Mouse (Mus musculus) forebrain, embryonic 14.5 days (tissue): ENCODE data around the gene Mecom. TPM values are rescaled to one million over a fixed set of nuclear protein-coding genes. Genes with fewer than 3 reads are reported as not detected.
A peak's percentile ranks its signal among the peaks of the same experiment; 100 is the strongest.
"Not testable (repeated sequence)": the region's sequence is repeated elsewhere in the genome, so short reads cannot be mapped to it uniquely, and the experiment has no call there.

Experiments used
- ATAC-seq: fragments of 200-750 bp; cut with Nextera tagmentation; 2 replicates; pipeline ENCODE4 v1.8.0; 2017; ENCODE audit warnings: mild to moderate bottlenecking, moderate library complexity
- DNase-seq: peaks from one replicate; pipeline ENCODE4 v3.0.0-alpha.2; 2015; ENCODE audit warnings: low spot score
- H3K27ac ChIP-seq: fragments of 300-500 bp; sonication (generic); 2 replicates; pipeline ENCODE4 v1.5.1; 2014; ENCODE audit warnings: low read depth, mild to moderate bottlenecking, control low read depth, low read length, moderate library complexity
- H3K27me3 ChIP-seq: fragments of 300-500 bp; sonication (generic); replicated peaks from 2 replicates; pipeline ENCODE4 v1.6.1; 2014; ENCODE audit warnings: low read length, control low read depth, mixed read lengths; ENCODE audit not compliant: control insufficient read depth, insufficient read depth
- H3K36me3 ChIP-seq: fragments of 300-500 bp; sonication (generic); 2 replicates; pipeline ENCODE4 v1.6.1; 2014; ENCODE audit warnings: low read length, control low read depth; ENCODE audit not compliant: control insufficient read depth, insufficient read depth
- H3K4me1 ChIP-seq: fragments of 300-500 bp; sonication (generic); 2 replicates; pipeline ENCODE4 v1.6.1; 2014; ENCODE audit warnings: antibody characterized with exemption, low read length, control low read depth; ENCODE audit not compliant: control insufficient read depth, insufficient read depth
- H3K4me2 ChIP-seq: fragments of 300-500 bp; sonication (generic); 2 replicates; pipeline ENCODE4 v1.6.1; 2014; ENCODE audit warnings: mild to moderate bottlenecking, control low read depth, low read length
- H3K4me3 ChIP-seq: fragments of 300-500 bp; sonication (generic); 2 replicates; pipeline ENCODE4 v1.5.1; 2014; ENCODE audit warnings: low read depth, low read length, control low read depth
- H3K9ac ChIP-seq: fragments of 300-500 bp; sonication (generic); 2 replicates; pipeline ENCODE4 v1.6.1; 2014; ENCODE audit warnings: mild to moderate bottlenecking, low read length, control low read depth, moderate library complexity
- H3K9me3 ChIP-seq: fragments of 300-500 bp; sonication (generic); replicated peaks from 2 replicates; pipeline ENCODE4 v1.6.1; 2016; ENCODE audit warnings: low read length, control low read depth, mixed read lengths; ENCODE audit not compliant: control insufficient read depth
- WGBS: fragments of 180-500 bp; shearing (Covaris S2); extraction: QIAGEN DNeasy Blood & Tissue Kit; methylation state at CpG from one replicate; pipeline ENCODE4 v1.1.7; 2014; 5-methylcytosine and 5-hydroxymethylcytosine counted together
- polyA plus RNA-seq: library from polyadenylated mRNA; unstranded; fragments of >200 nt; fragmentation: Nextera tagmentation; extraction: Ambion mirVana; gene quantifications from 2 replicates; pipeline ENCODE4 v1.2.1, GENCODE M21; 2014

Gene Mecom
- polyA plus RNA-seq, 1 experiment from 2014 or later = 3.2 TPM

DNA sequence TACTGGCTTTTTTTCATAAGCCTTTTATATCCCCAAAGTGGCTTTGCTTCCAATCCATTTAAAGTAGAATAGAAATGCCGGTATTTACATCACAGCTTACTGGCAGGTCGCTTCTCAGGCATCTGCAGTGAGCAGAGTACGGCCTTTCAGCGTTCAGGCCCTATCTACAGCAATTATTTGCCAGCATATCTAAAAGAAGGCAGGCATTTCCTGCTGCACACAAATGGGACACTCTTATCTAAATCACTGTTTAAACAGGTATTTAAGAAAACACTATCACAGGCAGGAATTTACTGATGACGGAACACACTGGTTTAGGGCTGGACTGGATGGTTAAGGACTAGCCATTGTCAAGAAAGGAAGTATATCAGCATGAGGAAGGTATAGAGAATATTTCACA, 301.9 kb downstream of the Mecom start:
- DNase-seq = no peak
- 79% methylated on average over 5 of the region's 5 CpGs for WGBS
- Histone ChIP-seq H3K27me3 (no peaks in the 10 kb centered on the region), H3K36me3 (no peaks in the 10 kb centered on the region), H3K4me2 (no peak overlapping the region), H3K4me3 (no peak overlapping the region), H3K9me3 (no peaks in the 10 kb centered on the region), H3K27ac (no peak overlapping the region), H3K4me1 (no peaks in the 10 kb centered on the region), H3K9ac (no peak overlapping the region)
- ATAC-seq = no peak

DNA sequence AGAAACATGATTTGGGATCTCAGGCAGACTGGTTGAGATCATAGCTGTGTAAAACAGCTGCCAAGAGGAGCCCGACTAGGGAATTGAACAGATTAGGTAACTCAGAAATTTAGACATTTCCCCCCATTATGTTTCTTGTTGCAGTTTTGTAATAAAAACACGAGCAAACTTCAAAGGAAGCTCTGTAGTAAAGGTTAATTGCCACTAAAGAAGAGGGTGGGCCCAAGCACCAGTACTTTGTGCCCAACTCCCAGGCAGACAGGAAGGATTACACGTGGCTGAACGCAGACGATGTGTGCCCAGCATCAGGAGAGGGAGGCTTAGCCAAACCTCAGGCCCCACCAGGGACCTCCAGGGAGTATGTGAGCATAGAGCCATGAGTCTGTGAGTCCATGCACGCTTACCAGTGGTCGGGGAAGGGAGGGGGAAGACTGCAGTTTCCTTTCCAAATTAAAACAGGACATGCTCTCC, 303.4 kb downstream of the Mecom start:
- Histone ChIP-seq H3K27me3 (no peaks in the 10 kb centered on the region), H3K9me3 (no peaks in the 10 kb centered on the region), H3K27ac (no peak overlapping the region), H3K4me2 (no peak overlapping the region), H3K36me3 (no peaks in the 10 kb centered on the region), H3K4me3 (no peak overlapping the region), H3K4me1 (no peaks in the 10 kb centered on the region), H3K9ac (no peak overlapping the region)
- DNase-seq (no peak), ATAC-seq (no peak)
- 28% methylated on average over 7 of the region's 7 CpGs for WGBS

DNA sequence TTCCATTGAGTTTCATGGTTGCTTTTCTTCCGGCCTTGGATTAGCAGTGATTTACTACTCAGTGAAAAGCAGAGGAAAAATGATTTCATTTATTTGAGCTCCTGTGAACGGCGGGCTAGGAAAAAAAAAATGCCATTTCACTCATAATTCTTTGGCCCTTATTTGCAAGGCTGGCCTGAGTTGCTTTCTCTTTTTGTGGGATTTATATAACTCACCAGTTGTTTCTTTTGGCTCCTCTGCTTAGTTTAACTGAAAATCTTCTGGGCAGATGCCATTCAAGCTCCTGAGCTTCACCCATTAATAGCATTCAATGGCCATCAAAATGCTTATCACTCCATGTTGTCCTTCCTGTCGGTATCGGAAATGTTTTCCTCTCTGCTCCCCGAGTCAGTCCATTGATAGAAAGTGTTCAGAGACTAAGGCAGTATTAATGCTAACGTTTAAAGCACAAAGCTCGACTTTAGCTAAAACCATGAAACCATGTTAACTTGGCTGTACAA, 304.0 kb downstream of the Mecom start:
- H3K4me1 ChIP-seq = no peaks in the 10 kb centered on the region

DNA sequence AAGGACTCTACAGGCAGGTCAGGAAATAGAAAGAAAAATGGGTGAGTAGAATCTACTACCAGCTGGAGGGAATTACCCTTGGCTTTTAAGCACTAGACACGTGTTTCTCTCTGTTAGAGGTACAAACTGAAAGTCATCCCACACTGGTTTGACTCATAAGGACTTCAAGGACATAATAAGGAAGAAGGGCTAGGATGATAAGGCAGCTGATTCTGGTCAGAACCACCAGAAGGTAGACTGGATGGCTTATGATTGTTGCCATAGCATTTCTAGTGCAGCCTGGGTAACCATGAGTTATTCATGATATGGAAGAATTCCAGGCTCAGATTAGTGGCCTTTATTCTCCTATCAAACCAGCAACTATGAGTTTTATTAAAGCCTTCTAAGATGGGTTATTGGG, 308.4 kb downstream of the Mecom start:
- H3K4me3 ChIP-seq = no peak overlapping the region
- no peaks in the 10 kb centered on the region for H3K4me1 ChIP-seq
- H3K27me3 ChIP-seq = no peaks in the 10 kb centered on the region
- WGBS = 78% methylated on average over 1 of the region's 1 CpGs
- no peak overlapping the region for H3K9ac ChIP-seq
- H3K27ac ChIP-seq = no peak overlapping the region
- H3K36me3 ChIP-seq = no peaks in the 10 kb centered on the region
- no peak for ATAC-seq
- H3K9me3 ChIP-seq = no peaks in the 10 kb centered on the region
- no peak overlapping the region for H3K4me2 ChIP-seq
- DNase-seq = no peak

More for the DNA sequence above, 304.0 kb downstream of the Mecom start:
- no peak overlapping the region for H3K4me2 ChIP-seq
- no peaks in the 10 kb centered on the region for H3K36me3 ChIP-seq
- WGBS = 72% methylated on average over 8 of the region's 8 CpGs
- H3K9ac ChIP-seq = no peak overlapping the region
- no peak for DNase-seq
- H3K27me3 ChIP-seq = no peaks in the 10 kb centered on the region
- H3K27ac ChIP-seq = no peak overlapping the region
- no peak for ATAC-seq
- no peaks in the 10 kb centered on the region for H3K9me3 ChIP-seq
- H3K4me3 ChIP-seq = no peak overlapping the region

DNA sequence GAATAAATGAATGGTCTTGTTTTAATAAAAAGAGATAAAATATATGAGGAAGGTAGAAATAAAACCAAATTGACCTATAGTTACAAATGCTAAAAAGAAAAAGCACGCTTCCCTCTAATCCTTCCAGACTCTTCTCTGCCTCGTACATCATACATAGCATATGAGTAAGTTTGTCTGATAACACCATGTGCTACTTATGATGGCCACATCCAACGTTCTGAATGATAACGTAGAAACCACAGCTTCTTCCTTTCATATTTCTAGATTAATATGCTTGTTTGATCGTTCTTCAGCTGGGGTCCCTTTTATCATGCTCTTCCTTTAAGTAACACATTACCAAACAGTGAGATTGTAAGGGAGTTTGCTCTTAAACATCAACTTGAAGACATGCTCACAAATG, 310.3 kb downstream of the Mecom start:
- H3K27ac ChIP-seq = no peak overlapping the region
- no peak overlapping the region for H3K9ac ChIP-seq
- no peak for DNase-seq
- H3K4me1 ChIP-seq = no peaks in the 10 kb centered on the region
- 97% methylated on average over 5 of the region's 5 CpGs for WGBS
- no peaks in the 10 kb centered on the region for H3K9me3 ChIP-seq
- H3K4me2 ChIP-seq = no peak overlapping the region
- no peak for ATAC-seq
- H3K4me3 ChIP-seq = no peak overlapping the region
- H3K36me3 ChIP-seq = no peaks in the 10 kb centered on the region
- H3K27me3 ChIP-seq = no peaks in the 10 kb centered on the region

DNA sequence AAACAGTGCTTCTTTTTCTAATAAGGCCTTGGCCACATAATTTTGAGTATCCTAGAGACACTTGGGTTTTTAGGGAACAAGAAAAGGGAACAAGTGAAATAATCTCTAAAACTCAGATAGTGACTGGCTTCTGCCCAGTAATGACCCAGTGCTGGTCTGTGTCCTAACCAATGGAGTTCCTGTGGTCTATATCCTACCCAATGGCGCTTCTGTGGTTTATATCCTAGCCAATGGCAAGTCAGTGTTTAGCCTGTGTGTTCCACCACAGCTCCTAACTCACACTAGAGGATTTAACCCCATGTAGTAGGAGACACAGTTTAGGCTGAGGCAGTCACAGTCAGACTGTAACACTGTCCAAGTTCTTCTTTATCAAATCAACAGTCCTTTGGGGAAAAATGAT, 313.8 kb downstream of the Mecom start:
- no peak for DNase-seq
- Histone ChIP-seq H3K4me3 (no peak overlapping the region), H3K4me2 (no peak overlapping the region), H3K36me3 (no peaks in the 10 kb centered on the region), H3K9ac (no peak overlapping the region), H3K9me3 (no peaks in the 10 kb centered on the region), H3K27me3 (no peaks in the 10 kb centered on the region), H3K4me1 (no peaks in the 10 kb centered on the region), H3K27ac (no peak overlapping the region)
- ATAC-seq = no peak
- 75% methylated on average over 1 of the region's 1 CpGs for WGBS

DNA sequence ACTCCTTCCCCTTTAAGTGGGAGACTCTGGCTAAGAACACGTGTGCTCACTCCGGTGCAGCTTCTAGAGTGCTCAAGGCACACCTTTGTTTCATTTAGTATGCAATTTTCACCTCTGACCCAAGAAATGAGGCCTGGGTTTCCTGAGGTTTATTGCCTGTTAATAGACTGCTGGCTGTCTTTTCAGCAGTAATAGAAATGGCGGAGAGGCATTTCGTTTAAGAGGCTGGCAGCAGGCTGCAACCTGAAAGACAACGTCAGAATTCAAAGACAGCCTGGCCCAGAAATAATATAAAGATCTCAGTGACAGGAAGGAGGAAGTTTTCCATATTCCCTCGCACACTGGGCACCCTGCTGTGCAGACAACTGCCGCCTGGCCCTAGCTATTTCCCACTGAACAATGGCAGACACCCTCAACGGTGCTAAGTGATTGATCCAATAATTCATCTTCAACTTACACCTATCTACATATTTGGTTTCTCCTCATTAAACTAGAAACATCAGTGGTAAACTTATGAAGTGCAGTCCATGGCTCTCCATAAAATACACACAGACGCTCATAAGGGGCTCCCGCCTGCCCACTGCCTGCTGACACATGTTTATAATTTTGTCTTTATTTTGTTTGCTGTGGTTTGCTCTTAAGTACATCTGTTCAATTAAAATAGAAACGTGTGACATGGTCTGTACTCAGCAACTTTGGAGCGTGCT, 319.7 kb downstream of the Mecom start:
- 0 out of 2 replicates have a peak, but pooled peaks cover 9% of the 10 kb centered on the region for H3K27me3 ChIP-seq
- no peak overlapping the region for H3K9ac ChIP-seq
- WGBS = 36% methylated on average over 12 of the region's 12 CpGs
- no peak overlapping the region for H3K4me2 ChIP-seq
- no peak overlapping the region for H3K4me3 ChIP-seq
- H3K4me1 ChIP-seq = peaks cover 15% of the 10 kb centered on the region
- DNase-seq (no peak), ATAC-seq (no peak)
- H3K9me3 ChIP-seq = no peaks in the 10 kb centered on the region
- no peaks in the 10 kb centered on the region for H3K36me3 ChIP-seq
- H3K27ac ChIP-seq = no peak overlapping the region

DNA sequence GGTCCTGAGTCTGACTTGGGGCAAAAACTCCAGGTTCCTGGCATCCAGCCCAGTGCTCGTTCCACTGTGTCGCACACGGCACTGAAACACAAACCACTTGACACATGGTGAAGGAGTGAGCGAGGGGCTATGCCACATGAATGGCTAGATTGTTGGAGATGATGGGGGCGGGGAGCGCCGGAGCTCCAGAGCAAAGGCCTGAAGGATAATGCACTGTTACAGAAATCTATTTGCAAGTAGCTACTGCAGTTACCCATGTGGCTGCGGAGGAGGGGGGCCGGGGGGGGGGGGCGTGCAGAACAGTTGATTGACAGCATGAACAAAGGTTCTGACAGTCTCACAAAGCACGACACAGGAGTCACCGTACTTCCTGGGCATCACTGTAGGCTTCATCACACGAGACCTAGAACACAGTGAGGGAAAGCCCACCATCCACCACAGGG, 320.9 kb downstream of the Mecom start:
- H3K4me2 ChIP-seq = peak overlapping the region; percentile 18; the same call in 1 of the 2 replicates
- H3K4me3 ChIP-seq = no peak overlapping the region
- 6% methylated on average over 11 of the region's 13 CpGs for WGBS
- DNase-seq (peak; percentile 80), ATAC-seq (peak; percentile 93)
- H3K9ac ChIP-seq = no peak overlapping the region
- H3K27ac ChIP-seq = no peak overlapping the region
- no peaks in the 10 kb centered on the region for H3K9me3 ChIP-seq
- H3K27me3 ChIP-seq = peaks cover 9% of the 10 kb centered on the region; the same call in 1 of the 2 replicates
- peaks cover 15% of the 10 kb centered on the region for H3K4me1 ChIP-seq
- H3K36me3 ChIP-seq = no peaks in the 10 kb centered on the region

DNA sequence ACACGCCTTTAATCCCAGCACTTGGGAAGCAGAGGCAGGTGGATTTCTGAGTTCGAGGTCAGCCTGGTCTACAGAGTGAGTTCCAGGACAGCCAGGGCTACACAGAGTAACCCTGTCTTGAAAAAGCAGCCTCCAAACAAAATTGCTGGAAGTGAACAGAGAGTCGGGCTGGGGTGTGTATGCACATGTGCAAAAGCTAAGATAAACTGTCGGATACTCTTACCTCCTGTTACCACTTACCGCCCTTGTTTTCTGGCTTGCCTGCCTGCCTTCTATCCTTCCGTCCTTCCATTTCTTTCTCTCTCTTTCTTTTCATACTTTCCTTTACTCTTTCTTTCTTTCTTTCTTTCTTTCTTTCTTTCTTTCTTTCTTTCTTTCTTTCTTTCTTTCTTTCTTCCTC, 322.6 kb downstream of the Mecom start:
- H3K4me3 ChIP-seq, H3K4me2 ChIP-seq, H3K27ac ChIP-seq, DNase-seq, H3K9ac ChIP-seq, H3K36me3 ChIP-seq, H3K9me3 ChIP-seq, ATAC-seq: not testable (repeated sequence)
- Histone ChIP-seq H3K27me3 (peaks cover 19% of the 10 kb centered on the region), H3K4me1 (peaks cover 17% of the 10 kb centered on the region)
- WGBS = 88% methylated on average over 6 of the region's 6 CpGs
